Mouse (Mus musculus) stomach, adult 2 months (tissue): ENCODE measurements around the gene Fcgbp. TPM values are rescaled to one million over a fixed set of nuclear protein-coding genes. Genes with fewer than 3 reads are reported as not detected.

Source experiments
- polyA plus RNA-seq: library from polyadenylated mRNA; depleted of rRNA; stranded (reverse); fragments of >200 nt; gene quantifications from 2 replicates; pipeline ENCODE4 v1.2.3, GENCODE M21; 2012; rRNA removed

Fcgbp gene
- polyA plus RNA-seq: 108 and 143 TPM in 2 replicates

GRCm38 (mm10) chr7:28070531-28071298, at the start of gene Fcgbp:
Gene Fcgbp (plus strand): TSS chr7:28071236.

DNA sequence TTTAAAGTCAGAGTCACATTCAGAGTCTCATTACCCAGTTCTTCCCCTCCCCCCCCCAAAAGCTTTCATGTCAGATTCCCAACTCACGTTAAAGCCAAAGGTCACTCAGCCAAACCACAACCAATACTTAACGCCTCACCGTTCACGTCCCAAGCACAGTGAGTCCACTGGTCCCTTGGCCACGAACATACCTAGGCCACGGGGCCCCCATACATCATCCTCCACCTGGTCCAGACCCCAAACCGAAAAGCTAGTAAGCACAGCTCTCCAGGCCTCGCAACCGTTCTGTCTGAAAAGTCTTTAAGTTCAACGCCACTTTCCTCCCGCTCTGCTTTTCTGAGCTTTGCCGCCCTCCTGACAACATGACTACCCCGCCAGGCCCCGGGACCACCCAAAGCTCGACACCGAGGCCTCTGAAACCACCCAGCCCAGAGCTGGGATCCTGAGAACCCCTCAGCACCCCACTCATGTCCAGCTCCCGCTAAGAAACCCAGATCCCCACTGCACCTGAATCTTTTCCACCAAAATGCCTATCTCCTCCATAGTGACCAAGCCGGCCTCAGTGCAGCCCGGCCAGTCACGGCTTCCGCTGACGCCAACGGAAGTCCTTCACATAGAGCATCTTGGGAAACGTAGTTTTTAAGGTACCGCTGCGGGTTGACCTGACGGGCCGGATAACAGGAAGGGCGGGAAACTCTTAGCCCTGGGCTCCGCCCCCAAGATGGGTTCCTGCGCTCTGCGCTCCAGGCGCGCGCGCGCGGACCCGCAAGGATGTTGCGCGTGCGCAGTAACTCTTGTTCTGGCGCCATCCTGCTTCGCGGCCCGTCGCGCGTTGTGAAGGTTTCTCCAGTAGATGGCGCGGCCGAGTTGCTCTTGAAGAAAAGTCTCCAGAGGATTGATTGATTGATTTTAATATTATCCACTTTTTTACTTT, 21.3 kb upstream of the Fcgbp start, which contains the start of gene Psmc4:
Psmc4 (minus strand) TSS at position 626 of the 934 bp plus-strand sequence.

GRCm38 (mm10) chr7:28129166-28129565, 58.1 kb downstream of the Fcgbp start, which contains the start of gene 9530053A07Rik:
Gene 9530053A07Rik (plus strand): TSS chr7:28129466.

GRCm38 (mm10) chr7:28169489-28170422, 98.7 kb downstream of the Fcgbp start, which contains the start of gene Fbl:
Gene Fbl (plus strand): TSS chr7:28169710.

Other genes with a start within 250 kb of the Fcgbp start
- gene Zfp59, start 232.6 kb upstream of the Fcgbp start, polyA plus RNA-seq: 0.02 and 0.05 TPM in 2 replicates
- 0.09 and 0.11 TPM in 2 replicates for gene Zfp607a, start 213.7 kb upstream of the Fcgbp start, polyA plus RNA-seq
- 0.01 and 0.31 TPM in 2 replicates for gene Zfp974, start 141.8 kb upstream of the Fcgbp start, polyA plus RNA-seq
- gene Zfp780b, start 92.1 kb upstream of the Fcgbp start, polyA plus RNA-seq: 0.11 and 0.30 TPM in 2 replicates
- gene Zfp850, start 57.1 kb upstream of the Fcgbp start, polyA plus RNA-seq: 0.02 and 0.08 TPM in 2 replicates
- gene Psmc4, start 21.1 kb upstream of the Fcgbp start, polyA plus RNA-seq: 43.1 and 46.4 TPM in 2 replicates
- 0.01 and 0.03 TPM in 2 replicates for gene 9530053A07Rik, start 58.2 kb downstream of the Fcgbp start, polyA plus RNA-seq
- gene Fbl, start 98.5 kb downstream of the Fcgbp start, polyA plus RNA-seq: 13.0 and 31.1 TPM in 2 replicates
- gene Dyrk1b, start 108.2 kb downstream of the Fcgbp start, polyA plus RNA-seq: 24.2 and 25.2 TPM in 2 replicates
- gene Eid2, start 196.6 kb downstream of the Fcgbp start, polyA plus RNA-seq: 3.5 and 4.9 TPM in 2 replicates
- 4.4 and 9.7 TPM in 2 replicates for gene Eid2b, start 206.5 kb downstream of the Fcgbp start, polyA plus RNA-seq
- not detected in 2 replicates for gene Selenov, start 219.9 kb downstream of the Fcgbp start, polyA plus RNA-seq
- 0.03 and 0.28 TPM in 2 replicates for gene Dll3, start 231.0 kb downstream of the Fcgbp start, polyA plus RNA-seq
- gene Timm50, start 240.8 kb downstream of the Fcgbp start, polyA plus RNA-seq: 40.2 and 50.9 TPM in 2 replicates